Mouse (Mus musculus) lung, postnatal 10 days (tissue): Measurements from ENCODE around the gene Tbrg1.

Source experiments
- DNase-seq: peaks from one replicate; pipeline ENCODE4 v3.0.0; 2021

Gene Tbrg1

GRCm38 (mm10) chr9:37629941-37630340 lies 27.2 kb downstream of the Tbrg1 start:
- no peak for DNase-seq

GRCm38 (mm10) chr9:37628581-37628980 lies 28.5 kb downstream of the Tbrg1 start:
- DNase-seq = no peak

GRCm38 (mm10) chr9:37627263-37627662 lies 29.8 kb downstream of the Tbrg1 start:
- DNase-seq = no peak

- DNase-seq = peak; percentile 25
These were observed 31.0 kb downstream of the Tbrg1 start for GRCm38 (mm10) chr9:37626103-37626567.

DNA sequence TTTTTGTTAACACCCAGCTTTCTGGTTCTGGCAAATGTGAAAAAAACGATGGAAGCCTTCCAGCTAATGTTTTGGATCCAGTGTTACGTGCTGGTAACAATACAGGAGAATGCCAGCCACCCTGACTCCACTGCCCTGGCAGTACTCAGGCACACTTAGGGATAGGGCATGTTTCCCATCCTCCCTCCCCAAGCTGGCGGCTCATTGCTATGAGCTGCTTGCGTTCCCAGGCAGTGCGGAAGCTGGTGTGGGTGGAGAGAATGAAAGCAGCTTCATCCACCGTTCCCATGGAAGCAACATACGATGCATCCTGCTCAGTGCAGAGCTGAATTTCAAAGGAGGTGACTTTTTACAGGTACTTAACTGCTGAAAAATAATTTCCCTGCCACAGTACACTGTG lies 31.5 kb downstream of the Tbrg1 start:
- DNase-seq = peak; percentile 32

DNA sequence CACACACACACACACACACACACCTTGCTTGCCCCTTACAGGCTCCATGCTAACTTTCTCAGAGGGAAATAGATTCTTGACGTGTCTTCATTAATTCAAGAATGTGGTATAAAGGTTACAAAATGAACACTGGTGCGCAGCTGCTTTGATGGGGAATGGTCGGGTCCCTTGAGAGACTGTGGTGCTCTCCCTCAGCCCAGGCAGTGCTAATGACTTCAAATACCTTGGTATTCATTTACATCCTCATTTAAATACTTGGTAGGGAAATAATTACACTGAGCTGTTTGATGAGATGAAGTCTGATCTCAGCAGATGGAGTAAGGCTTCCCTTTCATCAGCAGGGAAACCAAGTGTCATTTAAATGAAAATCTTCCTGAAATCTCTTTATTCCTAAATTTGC lies 32.0 kb downstream of the Tbrg1 start:
- no peak for DNase-seq

DNA sequence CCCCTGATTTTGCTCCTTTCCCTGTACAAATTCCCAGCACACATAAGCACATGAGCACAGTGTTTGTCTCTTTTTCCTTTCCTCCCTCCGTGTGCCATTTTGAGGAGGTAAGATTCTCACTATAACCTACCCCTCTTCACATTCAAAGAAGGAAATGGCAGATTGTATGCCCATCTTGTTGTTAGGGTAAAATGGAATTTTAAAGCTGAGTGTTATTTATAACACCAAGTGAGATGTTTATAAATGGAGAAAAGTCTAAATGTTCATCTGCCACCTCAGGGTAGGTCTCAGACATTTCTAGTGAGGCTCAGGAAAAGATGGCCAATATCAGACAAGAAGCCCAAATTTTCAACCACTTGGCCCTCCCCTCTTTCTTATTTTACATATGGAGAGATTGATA lies 32.6 kb downstream of the Tbrg1 start:
- no peak for DNase-seq

DNA sequence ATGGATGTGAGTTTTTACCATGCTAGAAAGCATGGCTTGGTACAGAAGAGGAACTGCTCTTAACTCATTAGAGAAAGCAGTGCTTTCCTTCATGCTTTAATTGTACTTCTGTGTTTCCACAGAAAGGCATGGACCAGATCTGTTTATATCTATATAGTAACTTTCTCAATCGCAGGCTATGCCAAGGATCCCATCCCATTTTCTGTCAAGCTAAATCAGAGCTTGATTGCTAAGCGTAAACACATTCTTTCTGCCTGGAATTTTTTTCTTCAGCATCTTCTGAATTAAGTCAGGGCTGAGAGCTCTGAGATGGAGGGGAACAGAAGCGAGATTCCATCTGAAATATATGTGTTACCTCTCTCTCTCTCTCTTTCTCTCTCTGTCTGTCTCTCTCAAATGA lies 33.1 kb downstream of the Tbrg1 start:
- no peak for DNase-seq

GRCm38 (mm10) chr9:37621290-37621689 lies 35.8 kb downstream of the Tbrg1 start:
- DNase-seq = no peak

- DNase-seq = peak; percentile 49
These were observed 40.3 kb downstream of the Tbrg1 start for GRCm38 (mm10) chr9:37616770-37617169.

DNA sequence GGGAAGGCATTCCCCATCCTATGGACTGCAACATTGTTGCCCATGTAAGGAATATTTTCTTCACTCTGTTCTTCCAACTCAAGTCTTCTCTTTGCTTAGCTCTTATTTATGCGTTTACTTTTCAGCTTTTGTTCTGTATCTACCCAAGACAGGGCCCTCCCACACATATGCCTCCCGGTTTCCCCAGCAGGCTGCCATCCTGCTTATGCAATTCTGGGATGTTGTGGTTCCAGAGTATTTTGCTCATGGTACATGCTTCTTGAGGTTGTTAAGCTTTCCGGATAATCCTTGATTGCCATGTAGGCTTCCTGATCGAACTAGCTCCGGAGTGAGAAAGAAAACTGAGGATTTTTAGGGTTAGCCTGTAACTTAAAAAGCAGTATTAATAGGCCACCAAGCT lies 41.9 kb downstream of the Tbrg1 start:
- no peak for DNase-seq

- DNase-seq = no peak
These were observed 42.8 kb downstream of the Tbrg1 start for GRCm38 (mm10) chr9:37614316-37614715.

- DNase-seq = no peak
These were observed 43.2 kb downstream of the Tbrg1 start for GRCm38 (mm10) chr9:37613911-37614280.

DNA sequence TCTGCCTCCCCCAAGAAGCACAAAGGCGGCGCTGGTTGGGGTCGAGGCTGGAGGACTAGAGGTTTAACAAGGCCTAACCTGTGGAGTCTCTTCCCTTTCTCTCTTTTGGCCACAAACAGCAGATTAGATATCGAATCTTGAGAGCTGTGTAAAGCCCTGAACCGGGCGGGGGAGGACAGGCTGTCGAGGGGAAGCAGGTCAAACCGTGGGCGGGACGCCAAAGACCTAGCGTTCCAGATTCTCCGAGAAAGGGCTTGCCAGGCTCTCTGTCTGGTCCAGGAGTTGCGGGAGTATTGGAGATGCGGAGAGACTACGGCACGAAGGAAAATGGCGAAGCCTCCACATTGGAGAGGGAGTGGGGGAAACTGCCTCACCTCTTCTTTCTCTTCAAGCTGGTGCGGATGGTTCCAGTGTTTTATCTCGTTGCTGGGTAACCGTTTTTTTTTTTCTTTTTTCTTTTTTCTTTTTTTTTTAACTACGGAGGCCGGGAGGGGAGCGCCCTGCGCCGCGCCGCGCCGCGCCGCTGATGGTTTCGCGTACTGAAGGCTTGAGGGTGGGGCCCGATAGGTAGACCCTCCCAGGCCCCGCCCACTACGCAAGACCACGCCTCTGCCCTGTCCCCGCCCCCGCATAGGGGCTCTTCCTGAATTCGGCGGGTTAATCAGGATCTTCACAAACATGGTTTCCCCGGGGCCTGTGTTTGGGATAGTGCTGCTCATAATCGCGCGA lies 43.8 kb downstream of the Tbrg1 start, which contains the start of gene Spa17:
Gene Spa17 (minus strand): TSS at position 541 of the 729 bp plus-strand sequence.
- DNase-seq = peak; percentile 92

- DNase-seq = no peak
These were observed 47.6 kb downstream of the Tbrg1 start for GRCm38 (mm10) chr9:37609558-37609957.

GRCm38 (mm10) chr9:37605089-37605488 lies 52.0 kb downstream of the Tbrg1 start:
- no peak for DNase-seq

DNA sequence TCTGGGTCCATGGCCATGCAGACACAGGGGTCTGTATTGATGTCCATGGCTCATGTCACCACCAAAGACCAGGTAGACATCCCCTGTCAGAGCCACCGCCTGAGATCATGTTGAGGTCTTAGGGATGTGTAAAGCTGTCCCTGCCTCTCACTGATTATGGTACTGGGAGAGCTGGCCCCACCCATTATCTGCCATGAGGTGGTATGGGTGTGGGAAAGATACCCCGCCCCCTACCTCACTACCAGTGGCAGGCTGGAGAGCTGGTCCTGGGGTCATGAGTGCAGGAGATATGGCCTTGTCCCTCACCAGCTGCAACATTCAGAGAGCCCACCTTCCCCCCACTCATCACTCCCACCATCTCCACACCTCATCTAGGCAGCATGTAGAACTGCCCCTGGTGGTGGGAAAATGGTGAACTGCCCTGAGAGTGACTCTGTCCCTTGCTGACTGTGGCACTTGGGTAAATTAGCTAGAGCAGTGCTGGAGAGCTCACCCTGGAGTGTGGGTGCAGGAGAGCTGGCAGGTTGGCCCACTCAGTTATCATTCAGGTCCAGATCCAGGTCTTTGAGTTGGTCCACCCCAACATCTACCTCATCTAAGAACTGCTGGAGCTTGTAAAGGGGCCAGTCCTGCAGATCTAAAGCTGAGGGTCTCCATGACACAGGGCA lies 56.4 kb downstream of the Tbrg1 start:
- DNase-seq = no peak
